Mouse (Mus musculus): ENCODE measurements at regions not wholly inside any gene's neighbourhood (a gene's known extent, or its start where the extent isn't known, plus 50 kb on each side); places are given as distances from the start of the nearest gene placed in this dataset.

DNA sequence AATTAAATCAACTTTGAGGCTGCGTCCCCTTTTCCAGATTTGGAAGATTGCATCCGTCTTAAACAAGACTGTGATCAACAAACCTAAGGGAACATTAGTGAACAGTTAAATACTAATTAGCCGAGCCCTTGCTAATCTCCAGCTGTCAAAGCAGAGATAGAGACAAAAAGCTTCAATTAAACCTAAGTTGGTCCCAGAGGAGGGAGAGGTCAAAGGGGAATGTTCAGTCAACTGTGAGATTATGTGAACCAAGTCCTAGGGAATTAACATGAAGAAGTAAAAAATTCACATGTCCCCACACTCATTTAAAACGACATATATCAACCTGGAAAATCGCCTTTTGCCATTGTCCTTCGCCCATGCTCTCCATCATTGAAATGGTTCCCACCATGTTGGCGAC lies 59.7 kb upstream of the Tbx20 start:
- no peak for DNase-seq (ENCODE audit: low spot score in 2 of 2)

DNA sequence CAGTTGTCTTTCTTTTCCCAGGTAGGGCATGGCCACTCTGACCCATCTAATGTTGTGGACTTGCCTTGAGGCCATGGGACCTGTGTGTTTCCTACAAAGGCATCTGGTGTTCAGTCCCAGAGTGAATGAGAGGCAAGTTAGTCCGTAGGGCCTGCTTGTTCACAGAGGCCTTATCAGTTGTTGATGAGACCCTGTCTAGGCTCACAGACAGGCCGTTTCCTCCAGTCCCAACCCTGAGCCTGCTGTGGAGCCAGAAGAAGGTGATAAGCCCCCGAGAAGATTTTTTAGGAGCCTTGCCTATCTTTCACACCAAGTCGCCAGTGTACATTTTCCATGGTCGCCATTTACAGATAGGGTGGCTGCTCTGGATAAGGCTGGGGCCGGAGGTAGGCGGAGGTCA lies 74.1 kb upstream of the Tbx20 start:
- DNase-seq (ENCODE audit: low spot score in 2 of 2), result no peak

DNA sequence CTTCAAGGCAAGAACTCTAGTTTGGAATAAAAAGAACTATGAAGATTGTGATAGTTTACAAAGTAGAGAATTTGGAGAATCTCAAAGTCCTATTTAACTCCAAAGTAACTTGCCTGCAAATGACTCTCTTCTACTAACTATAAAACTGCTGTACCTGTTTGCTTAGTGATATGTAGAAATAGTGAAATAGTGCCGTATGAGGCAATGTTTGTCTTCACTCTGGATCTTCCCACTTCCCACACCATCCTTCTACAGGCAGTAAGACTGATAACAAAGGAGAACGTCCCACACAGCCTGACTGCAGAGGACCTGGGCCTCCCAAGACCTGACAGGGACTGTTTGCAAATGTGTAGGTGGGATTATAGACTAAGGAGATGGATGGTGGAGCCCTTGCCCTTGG lies 85.4 kb upstream of the Tbx20 start:
- no peak for DNase-seq (ENCODE audit: low spot score in 2 of 2)

DNA sequence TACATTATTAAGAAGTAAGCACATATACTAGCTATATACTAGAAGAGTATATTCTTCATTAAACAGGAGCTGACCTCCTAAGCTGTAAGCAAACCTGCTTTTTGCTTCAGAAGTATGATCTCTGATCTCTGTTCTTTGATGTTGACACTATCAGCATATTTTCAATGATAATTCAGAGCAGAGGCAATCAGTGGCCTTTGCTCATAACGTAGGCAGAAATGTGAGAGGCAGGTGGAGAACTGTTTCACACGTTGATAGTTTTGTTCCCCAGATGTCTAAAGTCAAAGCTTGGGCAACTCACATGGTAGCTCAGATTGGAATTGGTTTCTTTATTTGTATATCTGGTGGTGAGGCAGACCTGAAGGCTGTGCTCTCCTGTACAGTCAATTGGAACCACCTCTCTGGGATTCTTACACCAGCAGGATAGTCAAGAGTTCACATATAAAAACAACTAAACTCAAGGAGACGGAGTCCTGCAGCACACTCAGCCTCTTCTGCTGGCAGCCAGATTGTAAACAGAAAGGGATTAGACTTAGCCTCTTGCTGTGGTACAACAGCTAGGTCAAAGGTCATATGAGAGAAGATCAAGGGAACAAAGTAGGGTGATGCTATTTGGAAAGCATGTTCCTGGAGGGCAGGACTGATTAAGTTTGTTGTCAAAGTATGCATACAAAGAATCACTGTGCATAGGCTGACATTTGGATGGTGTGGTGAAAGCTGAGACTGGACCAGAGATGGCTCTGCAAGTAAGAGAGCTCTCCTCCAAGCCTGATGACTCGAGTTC lies 92.5 kb upstream of the Tbx20 start:
- no peak for DNase-seq (ENCODE audit: low spot score in 2 of 2)

DNA sequence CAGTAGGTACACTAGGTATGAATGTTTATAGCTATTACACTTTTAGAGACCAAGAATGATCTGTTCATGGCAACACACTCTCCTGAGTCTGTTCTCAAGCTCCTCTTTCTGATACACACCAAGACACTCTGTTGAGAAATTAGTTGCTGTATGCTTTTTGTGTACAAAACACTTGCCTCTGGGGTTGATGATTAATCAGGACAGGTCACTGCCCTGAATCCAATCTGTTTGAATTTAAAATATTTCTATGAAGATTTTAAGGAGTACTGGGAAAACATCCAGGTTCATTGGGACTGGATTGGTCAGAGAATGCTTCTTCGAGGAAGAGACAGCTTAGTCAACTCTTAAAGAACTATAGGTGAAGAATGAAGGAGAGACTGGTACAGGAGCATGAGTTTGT lies 94.6 kb upstream of the Tbx20 start:
- no peak for DNase-seq (ENCODE audit: low spot score in 2 of 2)

DNA sequence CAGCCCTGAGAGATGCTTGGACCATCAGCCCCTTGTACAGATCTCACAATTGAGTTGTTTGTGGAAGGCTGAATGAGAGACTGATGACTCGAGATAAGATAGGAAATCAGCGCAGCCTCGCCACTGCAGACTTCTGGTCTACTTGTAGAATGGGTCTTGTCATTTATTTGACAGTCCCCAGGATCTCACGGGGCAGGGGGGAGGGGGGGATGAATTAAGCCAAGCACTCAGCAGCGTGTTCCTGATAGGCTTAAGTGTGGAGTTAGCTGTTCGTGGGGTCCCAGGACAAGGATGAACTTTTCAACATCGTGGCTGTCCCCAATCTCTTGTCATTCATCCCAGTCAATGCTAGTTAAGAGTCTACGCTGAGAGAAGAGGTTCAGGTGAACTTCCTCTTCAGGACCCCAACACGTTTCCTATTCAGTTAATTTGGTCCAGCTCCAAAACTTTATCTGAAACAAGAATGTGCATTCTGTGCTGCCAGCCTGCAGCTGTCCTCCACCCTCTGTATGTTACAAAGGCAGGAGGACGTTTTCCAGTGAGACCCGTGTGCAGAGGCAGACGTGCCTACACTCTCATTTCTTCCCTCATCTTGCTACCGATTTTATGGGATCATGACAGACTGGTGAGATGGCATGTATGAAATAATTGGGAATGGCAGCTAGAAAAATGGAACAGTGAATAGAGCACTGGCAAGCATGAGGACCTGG lies 100.5 kb upstream of the Tbx20 start:
- DNase-seq (ENCODE audit: low spot score in 2 of 2), result no peak

DNA sequence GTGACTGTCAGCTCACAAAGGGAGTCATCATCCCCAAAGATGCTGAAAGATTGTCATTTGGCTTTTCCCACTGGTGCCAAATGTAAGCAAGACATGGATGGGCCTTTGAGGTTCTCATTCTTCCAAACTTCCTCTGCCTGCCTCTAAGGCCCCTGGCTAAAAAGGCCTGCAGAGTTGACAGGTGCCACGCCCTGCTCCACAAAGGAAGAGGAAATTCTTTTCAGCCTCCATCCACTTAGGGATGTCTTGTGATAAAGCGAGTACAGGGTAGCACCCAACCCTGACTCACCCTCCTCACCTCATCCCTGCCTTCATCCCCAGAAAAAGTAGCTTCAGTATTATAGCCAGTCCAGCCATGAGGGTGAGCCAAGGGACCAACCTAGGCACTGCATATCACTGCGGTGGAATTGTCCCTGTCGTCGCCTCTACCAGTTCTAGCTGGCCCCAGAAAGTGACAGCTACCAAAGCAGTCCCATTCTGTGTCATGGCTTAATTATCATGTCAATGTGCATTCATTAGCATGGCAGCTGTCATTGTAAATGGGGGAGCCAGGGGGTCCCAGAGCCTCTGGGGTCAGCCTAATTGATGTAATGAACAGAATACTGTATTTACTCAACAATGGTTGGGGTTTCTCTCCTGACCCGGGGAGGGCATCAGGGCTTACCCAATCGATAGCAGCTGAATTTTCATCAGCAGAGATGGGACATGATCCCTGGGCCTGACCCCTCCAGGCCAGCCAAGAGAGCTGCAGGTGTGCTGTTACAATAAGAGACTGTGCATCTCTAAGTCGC lies 104.5 kb upstream of the Tbx20 start:
- no peak for DNase-seq (ENCODE audit: low spot score in 2 of 2)

DNA sequence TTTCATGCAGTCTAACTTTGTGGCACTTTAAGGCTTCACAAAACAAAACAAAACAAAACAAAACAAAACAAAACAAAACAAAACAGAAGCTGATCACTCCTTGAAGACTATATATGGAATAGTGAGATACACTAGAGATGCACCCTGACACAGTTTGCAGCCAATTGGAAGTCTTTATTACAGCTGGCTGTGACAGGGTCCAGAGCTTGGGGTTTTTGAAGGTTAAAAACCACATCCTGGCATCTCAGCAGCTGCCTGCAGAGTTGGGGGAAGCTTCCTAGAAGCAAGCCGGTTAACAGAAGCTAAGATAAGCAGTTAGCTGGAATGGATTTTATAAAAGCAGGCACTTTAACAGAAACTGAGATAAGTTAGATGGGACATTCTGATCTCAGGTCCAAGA lies 105.6 kb upstream of the Tbx20 start:
- DNase-seq (ENCODE audit: low spot score in 2 of 2), result no peak

DNA sequence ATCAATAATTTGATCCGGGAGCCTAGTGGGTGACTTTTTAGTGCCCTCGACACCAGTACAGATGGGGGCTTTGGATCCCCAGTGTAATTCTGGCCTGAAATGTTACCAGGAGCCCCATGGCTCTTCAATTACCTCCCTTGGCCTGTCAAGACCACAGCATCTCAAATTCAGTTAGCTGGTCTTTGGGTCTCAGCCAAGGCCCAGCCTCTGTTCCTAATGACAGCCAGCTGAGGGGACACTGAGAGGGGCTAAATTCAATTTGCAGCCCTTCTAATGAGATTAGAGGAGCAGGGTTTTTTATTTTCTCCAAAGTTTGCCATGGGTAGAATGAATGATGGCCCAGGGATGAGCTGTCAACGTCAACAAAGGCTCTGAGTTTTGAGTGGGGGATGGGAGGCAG lies 109.9 kb upstream of the Tbx20 start:
- no peak for DNase-seq (ENCODE audit: low spot score in 2 of 2)

DNA sequence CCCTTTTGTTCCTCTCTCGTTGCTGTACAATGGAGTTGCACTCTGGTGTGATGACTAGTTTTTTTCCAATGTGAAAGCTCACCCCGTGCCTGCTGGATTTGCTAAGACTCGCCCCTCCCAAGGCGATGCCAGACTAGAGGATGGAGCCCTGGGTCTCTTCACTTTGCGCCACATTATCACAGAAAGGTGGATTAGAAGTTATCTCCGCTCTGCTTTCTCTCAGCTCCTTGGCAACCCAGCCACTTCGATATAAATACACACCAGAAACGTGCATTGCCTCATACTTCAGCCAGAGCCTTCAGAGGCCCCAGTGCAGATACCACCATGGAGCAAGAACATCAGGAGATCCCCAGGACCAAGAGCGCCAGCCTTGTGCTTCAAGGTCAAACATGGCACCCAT lies 114.2 kb upstream of the Tbx20 start:
- no peak for DNase-seq (ENCODE audit: low spot score in 2 of 2)

DNA sequence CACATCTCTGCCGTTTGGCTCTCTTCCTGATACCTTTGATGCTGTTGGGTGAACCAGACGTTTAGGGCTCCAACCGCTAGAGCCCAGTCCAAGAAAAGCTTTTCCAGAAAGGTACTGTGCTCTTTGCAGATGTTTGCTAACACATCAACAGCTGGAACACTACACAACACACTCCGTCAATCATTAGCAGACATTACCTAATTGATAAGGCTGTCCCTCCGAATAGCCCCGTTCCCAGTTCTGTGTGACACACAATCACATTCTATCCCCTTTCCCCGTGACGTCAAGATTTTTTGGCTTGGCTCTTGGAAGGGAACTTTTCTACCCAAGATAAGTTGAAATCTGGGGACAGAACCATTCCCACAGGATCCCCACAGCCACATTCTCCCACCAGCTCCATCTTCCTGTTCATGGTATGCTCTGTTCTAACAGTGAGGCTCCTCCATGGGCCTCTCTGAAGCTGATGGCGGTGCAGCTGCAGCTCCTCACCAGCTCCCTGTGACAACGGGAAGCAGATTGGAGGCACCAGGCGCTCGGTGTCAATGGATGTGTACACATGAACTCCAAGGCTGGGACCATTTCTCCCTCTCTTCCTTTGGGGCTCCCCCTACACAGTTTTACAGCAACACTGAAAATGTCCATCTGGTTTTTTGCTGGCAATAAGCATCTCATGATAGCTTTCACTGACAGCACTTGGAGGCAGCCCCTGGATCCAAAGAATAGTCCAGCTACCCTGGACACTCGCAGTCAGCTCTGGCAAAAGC lies 122.6 kb upstream of the Tbx20 start:
- DNase-seq (ENCODE audit: low spot score in 2 of 2), result no peak

DNA sequence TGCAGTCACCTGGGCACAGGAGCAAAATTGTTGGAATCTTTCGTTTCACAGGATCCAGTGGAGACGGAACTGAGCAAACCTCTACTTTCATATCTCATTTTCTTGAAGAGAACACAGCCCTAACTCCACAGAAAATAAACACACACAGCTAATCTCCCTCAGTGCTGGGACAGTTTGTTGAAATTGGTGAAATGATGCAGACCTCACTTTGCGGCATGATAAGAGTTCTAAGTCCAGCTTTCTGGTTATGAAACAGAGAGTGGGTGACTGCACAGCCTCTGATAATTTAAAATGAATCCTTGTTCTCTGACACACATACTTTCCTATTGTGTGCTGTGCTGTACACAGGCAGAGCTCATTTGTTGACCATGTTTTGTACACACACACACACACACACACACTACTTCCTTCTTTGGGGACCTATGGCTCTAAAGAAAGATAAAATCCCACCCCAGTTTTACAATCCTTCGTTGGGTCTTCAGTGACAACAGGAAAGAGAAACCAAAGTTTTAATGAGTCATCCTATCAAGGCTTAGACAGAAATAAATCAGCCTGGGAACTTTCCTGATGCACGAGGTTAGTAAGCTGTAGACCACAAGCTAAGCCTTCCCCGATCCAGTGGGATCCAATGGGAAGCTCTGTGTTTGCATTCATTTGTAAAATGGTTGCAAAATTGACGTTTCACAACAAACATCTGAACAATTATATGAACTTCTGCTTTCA lies 125.3 kb upstream of the Tbx20 start:
- DNase-seq (ENCODE audit: low spot score in 2 of 2), result no peak

DNA sequence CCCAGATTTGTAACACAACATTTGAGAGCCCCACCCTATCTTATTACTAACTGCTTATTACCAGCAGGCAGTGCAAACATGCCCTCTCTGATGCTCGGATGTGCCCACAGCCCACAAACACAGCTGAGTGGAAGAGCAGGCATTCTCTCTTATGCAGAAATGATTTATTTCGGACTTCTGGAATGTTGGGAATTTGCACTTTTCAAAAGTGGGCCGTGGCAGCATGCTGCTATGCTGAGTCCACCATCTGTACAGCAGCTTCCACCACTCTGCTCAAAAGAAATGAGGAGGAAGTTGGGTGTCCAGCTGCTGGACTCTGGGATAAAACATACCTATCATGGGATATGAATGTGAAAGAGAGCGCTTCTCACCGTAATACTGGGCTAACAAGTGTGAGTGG lies 129.6 kb upstream of the Tbx20 start:
- DNase-seq (ENCODE audit: low spot score in 2 of 2), result no peak

DNA sequence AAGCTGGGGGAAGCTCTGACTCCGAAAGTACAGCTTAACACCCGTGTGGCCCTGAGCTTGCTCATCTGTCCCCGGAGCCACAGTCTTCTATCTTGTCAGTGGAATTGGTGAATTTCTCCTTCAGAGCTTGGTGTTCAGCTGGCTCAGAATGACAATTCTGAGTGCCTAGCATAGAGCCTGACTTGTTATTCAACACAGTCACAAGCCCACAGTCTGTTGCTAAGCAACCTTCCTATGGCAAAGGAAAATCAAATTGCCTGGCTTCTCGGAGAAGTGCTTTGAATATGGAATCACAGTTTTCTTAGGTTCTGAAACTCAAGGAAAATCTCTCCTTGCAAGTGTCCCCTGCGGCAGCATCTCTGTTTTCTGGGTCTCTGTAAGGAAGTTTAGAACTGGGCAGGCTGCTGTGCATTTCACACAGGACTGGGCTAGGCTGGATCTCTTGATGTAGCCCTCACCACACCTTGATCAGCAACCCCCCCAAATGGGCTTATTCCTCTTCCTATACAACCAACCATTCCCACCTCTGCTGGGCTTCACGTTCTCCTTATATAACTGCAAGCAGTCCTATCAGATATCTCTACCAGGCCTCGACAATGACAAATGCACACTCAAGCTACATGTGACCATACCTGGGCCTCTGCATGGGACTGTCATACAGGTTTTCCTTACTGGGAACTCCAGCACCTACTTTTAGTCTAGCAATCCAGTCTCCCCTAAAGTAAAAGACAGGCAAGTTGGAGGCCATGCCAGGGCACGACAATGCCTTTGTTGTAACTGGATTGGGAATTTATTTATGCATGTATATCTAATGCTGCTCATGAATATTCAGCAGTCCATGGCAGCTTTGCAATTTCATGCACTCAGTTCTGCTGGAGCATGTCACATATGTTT lies 135.2 kb upstream of the Tbx20 start:
- peak; percentile 5 to 16 for DNase-seq (ENCODE audit: low spot score in 2 of 2)

DNA sequence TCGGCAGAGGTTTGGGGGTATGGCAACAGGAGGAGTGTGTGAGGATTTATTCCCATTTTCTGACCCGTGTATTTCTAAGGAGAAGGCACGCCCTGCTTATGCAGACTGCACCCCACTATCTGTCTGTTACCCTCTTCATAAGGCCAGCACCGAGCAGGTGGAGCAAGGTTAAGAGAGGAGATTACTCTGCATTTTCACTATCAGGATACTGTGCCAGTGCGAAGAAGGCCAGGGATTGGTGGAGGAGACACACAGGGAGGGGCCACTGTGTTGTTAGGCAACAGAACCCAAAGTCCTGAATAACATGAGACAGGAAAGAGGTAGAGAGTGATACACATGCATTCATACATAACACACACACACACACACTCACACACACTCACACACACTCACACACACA lies 136.6 kb upstream of the Tbx20 start:
- no peak for DNase-seq (ENCODE audit: low spot score in 2 of 2)

DNA sequence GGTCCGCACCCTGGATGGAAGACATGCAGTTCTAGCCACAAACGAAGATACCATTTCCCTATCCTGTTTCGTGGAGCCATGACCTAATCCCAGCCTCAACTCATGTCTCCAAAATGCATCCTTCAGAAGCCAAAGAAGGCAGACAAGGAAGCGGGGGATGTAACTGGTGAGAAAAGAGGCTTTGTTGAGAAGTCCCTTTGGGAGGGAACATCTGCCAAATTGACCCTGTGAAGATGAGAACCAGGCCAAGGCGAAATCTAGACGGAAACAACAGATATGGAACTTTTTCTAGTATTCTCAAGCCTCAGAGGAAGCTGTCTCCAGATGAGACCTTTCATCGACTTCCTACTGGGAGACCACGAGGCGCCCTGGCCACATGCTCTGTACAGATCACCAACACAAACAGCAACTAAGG lies 145.9 kb upstream of the Tbx20 start:
- DNase-seq (ENCODE audit: low spot score in 2 of 2), result no peak

DNA sequence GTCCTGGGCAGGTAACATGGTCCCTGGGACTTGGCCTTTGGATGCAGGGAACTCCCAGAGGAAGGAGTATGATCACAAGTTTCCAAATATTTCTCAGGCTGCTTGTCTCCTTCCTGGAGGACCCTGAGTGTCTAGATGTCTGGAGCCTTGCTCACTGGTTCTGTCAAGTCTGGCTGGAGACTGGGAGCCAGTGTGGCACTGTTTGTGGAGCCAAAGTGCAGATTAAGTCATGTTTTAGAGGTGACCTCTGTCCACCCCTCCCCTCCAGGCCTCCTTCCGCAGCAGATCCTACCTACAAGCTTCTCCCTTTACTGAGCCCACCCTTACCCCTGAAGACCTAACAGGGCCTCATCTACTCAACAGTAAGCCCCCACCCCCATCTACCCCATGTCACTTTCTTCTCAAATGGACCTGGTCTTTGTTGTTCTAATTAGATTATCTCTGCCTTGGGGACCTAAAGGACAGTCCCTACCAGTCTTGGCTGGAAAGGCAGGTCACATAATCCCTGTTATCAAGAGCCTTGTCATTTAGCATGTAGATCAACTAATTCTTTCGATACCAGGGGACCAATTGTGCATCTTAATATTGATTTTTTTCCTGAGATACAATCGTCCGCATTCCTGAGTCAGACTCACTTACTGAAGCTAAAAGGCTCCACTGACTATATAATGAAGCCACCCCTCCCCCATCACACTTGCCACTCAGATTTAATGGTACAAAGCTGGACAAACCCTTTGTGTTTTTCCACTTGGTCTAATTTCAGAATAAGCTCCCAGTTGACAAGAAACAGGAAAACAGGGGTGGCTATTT lies 148.2 kb upstream of the Tbx20 start:
- DNase-seq (ENCODE audit: low spot score in 2 of 2), result no peak

DNA sequence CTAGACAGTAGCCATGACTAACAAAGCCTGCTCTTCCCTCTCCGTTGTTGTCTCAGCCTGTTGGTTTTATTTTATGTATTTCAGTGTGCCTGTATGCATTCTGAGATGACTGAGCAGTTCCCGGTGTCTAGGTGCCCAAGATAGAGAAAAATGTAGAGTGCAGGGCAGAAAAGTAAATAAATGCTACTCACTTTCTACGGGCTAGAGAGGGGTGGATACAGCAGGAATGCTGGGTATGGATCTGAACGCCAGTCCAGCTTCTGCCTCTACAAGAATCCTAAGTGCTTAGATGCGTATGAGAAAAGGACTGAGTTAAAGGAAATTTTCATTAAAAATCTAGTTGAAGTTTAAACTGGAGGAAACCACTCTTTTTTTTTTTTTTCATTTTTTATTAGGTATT lies 149.4 kb upstream of the Tbx20 start:
- no peak for DNase-seq (ENCODE audit: low spot score in 2 of 2)

DNA sequence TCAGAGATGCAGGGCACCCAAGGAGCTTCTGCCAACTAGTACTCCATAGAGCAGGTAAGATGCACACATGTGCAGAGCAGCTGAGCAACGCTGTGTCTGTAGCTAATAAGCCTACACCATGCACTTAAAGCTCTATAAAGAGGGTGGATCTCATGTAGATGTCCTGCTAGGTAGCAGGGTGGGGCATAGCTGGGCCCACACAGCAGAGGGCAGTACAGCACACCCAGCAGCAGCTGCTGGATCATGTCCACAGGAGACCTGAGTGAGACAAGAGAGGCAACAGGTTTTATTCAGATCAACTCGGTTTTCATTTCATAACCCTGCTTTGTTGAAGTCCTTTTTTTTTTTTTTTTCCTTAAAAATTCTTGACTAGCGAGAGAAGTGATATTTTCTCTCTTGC lies 151.5 kb upstream of the Gm10181 start:
- DNase-seq (ENCODE audit: low spot score in 2 of 2), result no peak

Data from layer of hippocampus, adult 8-10 months (tissue).